Mouse (Mus musculus) myocyte (in vitro differentiated cells): ENCODE results near the gene Erg. TPM values are rescaled to one million over a fixed set of nuclear protein-coding genes. Genes with fewer than 3 reads are reported as not detected.
A peak's percentile ranks its signal among the peaks of the same experiment; 100 is the strongest.

Experiments
- H3K27me3 ChIP-seq: one replicate; pipeline ENCODE4 v1.6.1; 2011; ENCODE audit not compliant: control insufficient read depth, insufficient read depth, insufficient read length
- H3K36me3 ChIP-seq: one replicate; pipeline ENCODE4 v1.6.1; 2011; ENCODE audit not compliant: control insufficient read depth, insufficient read depth
- H3K4me2 ChIP-seq: one replicate; pipeline ENCODE4 v1.6.1; 2011; ENCODE audit warnings: low read depth, control low read depth
- H3K4me3 ChIP-seq: one replicate; pipeline ENCODE4 v1.5.1; 2011; ENCODE audit warnings: mild to moderate bottlenecking, control low read depth, moderate library complexity
- H3K79me2 ChIP-seq: one replicate; pipeline ENCODE4 v1.6.1; 2011; ENCODE audit not compliant: control insufficient read depth, insufficient read depth
- H3ac ChIP-seq: one replicate; pipeline ENCODE4 v1.6.1; 2011; ENCODE audit not compliant: control insufficient read depth, insufficient read length
- CEBPB ChIP-seq: IDR thresholded peaks from 2 replicates; pipeline ENCODE4 v1.6.1; 2011; ENCODE audit warnings: mild to moderate bottlenecking, moderate library complexity; ENCODE audit not compliant: poor library complexity, insufficient read depth, severe bottlenecking
- E2F4 ChIP-seq: IDR thresholded peaks from one replicate; pipeline ENCODE4 v1.6.1; 2011; ENCODE audit warnings: mild to moderate bottlenecking, control low read depth, moderate library complexity; ENCODE audit not compliant: insufficient read depth
- MAX ChIP-seq: IDR thresholded peaks from one replicate; pipeline ENCODE4 v1.6.1; 2011; ENCODE audit warnings: low read depth, mild to moderate bottlenecking, control low read depth
- MYOD1 ChIP-seq, 3 experiments: IDR thresholded peaks; one replicate each; pipeline ENCODE4 v1.6.1; 2011; ENCODE audit warnings: control low read depth in 2 of 3, low read depth in 2 of 3, mild to moderate bottlenecking in 2 of 3, moderate library complexity in 1 of 3; ENCODE audit not compliant: insufficient read length in 2 of 3, control insufficient read depth in 1 of 3
- MYOG ChIP-seq, 3 experiments: IDR thresholded peaks; one replicate each; pipeline ENCODE4 v1.6.1; 2011; ENCODE audit warnings: control low read depth in 2 of 3, low read depth in 2 of 3, mild to moderate bottlenecking in 2 of 3; ENCODE audit not compliant: insufficient read length in 2 of 3, control insufficient read depth in 1 of 3, insufficient read depth in 1 of 3
- POLR2A ChIP-seq: IDR thresholded peaks from one replicate; pipeline ENCODE4 v1.6.1; 2011; ENCODE audit warnings: low read depth, mild to moderate bottlenecking, control low read depth, moderate library complexity; ENCODE audit not compliant: insufficient read length
- POLR2AphosphoS2 ChIP-seq: IDR thresholded peaks from one replicate; pipeline ENCODE4 v1.6.1; 2011; ENCODE audit warnings: low read depth, control low read depth; ENCODE audit not compliant: insufficient read length
- REST ChIP-seq: IDR thresholded peaks from one replicate; pipeline ENCODE4 v1.6.1; 2011; ENCODE audit warnings: mild to moderate bottlenecking, control low read depth, moderate library complexity; ENCODE audit not compliant: insufficient read depth, insufficient read length
- SRF ChIP-seq: IDR thresholded peaks from one replicate; pipeline ENCODE4 v1.6.1; 2011; ENCODE audit warnings: low read depth; ENCODE audit not compliant: control insufficient read depth, insufficient read length
- TCF12 ChIP-seq: IDR thresholded peaks from one replicate; pipeline ENCODE4 v1.6.1; 2011; ENCODE audit warnings: mild to moderate bottlenecking, control low read depth; ENCODE audit not compliant: poor library complexity, insufficient read depth, severe bottlenecking
- TCF3 ChIP-seq: IDR thresholded peaks from one replicate; pipeline ENCODE4 v1.6.1; 2011; ENCODE audit warnings: low read depth, control low read depth; ENCODE audit not compliant: insufficient read length
- USF1 ChIP-seq: IDR thresholded peaks from one replicate; pipeline ENCODE4 v1.6.1; 2011; ENCODE audit warnings: low read depth, mild to moderate bottlenecking, control low read depth, moderate library complexity
- polyA plus RNA-seq: library from polyadenylated mRNA; unstranded; fragments of >200 nt; fragmentation: generic; extraction: Trizol; gene quantifications from one replicate; pipeline ENCODE4 v1.2.1, GENCODE M21; 2012; ENCODE audit warnings: missing spikeins

The Erg gene
- polyA plus RNA-seq, 1 experiment = 0.04 TPM

- H3K4me2 ChIP-seq = no peak overlapping the region
- TF ChIP-seq POLR2AphosphoS2 (no peak), TCF12 (no peak), SRF (no peak), TCF3 (no peak), MYOG (IDR thresholded peaks at IDR 0.05; ENCODE audit: control insufficient read depth in 1 of 3, insufficient read depth in 1 of 3, insufficient read length in 2 of 3, low read depth in 2 of 3) (no peak)
- no peaks in the 10 kb centered on the region for H3K79me2 ChIP-seq
- H3K36me3 ChIP-seq = no peaks in the 10 kb centered on the region
- H3K4me3 ChIP-seq = no peak overlapping the region
- peaks cover 28% of the 10 kb centered on the region for H3K27me3 ChIP-seq
- H3ac ChIP-seq = no peak overlapping the region
Observed at GRCm38 (mm10) chr16:95588849-95589248, 2.5 kb upstream of the Erg start.

DNA sequence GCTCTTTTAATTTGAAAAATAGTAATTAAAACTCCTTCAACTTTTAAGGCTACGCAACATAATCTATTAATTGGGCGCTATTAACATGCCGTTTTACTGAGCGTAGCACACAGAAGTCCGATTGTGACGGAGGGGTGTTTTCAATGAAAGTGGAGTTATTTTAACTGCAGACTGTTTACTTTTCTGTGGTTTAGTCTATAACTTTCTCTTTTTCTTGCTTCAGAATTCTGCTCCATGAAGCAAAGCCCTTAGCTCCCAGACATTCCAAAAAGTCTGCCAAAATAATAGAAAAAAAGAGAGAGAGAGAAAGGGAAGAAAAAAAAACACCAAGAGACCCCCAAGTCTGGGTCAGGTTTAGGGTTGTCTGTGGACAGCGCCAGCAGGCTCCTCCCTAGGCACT lies 333 bp upstream of the Erg start:
- Histone ChIP-seq H3K79me2 (no peaks in the 10 kb centered on the region), H3K36me3 (no peaks in the 10 kb centered on the region), H3ac (no peak overlapping the region), H3K27me3 (peaks cover 38% of the 10 kb centered on the region), H3K4me3 (no peak overlapping the region), H3K4me2 (no peak overlapping the region)
- TF ChIP-seq SRF = no peak
- TF ChIP-seq E2F4 = no peak
- TF ChIP-seq CEBPB = no peak
- no peak for TF ChIP-seq USF1
- no peak for TF ChIP-seq MAX
- TF ChIP-seq MYOG (IDR thresholded peaks at IDR 0.05; ENCODE audit: control insufficient read depth in 1 of 3, insufficient read depth in 1 of 3, insufficient read length in 2 of 3, low read depth in 2 of 3) = no peak
- TF ChIP-seq REST = no peak
- no peak for TF ChIP-seq POLR2A

- TF ChIP-seq MYOD1 (IDR thresholded peaks at IDR 0.05; ENCODE audit: control insufficient read depth in 1 of 3, insufficient read length in 2 of 3, low read depth in 2 of 3) = peak in 2 of 3 experiments; percentile 59 to 88
- no peak for TF ChIP-seq POLR2AphosphoS2
- peak in 1 of 3 experiments; percentile 36 for TF ChIP-seq MYOG (IDR thresholded peaks at IDR 0.05; ENCODE audit: control insufficient read depth in 1 of 3, insufficient read depth in 1 of 3, insufficient read length in 2 of 3, low read depth in 2 of 3)
- Histone ChIP-seq H3ac (no peak overlapping the region), H3K79me2 (no peaks in the 10 kb centered on the region), H3K4me3 (no peak overlapping the region), H3K36me3 (no peaks in the 10 kb centered on the region), H3K4me2 (peak overlapping the region; percentile 30), H3K27me3 (peaks cover 48% of the 10 kb centered on the region)
Observed at GRCm38 (mm10) chr16:95585541-95586310, 667 bp downstream of the Erg start.

DNA sequence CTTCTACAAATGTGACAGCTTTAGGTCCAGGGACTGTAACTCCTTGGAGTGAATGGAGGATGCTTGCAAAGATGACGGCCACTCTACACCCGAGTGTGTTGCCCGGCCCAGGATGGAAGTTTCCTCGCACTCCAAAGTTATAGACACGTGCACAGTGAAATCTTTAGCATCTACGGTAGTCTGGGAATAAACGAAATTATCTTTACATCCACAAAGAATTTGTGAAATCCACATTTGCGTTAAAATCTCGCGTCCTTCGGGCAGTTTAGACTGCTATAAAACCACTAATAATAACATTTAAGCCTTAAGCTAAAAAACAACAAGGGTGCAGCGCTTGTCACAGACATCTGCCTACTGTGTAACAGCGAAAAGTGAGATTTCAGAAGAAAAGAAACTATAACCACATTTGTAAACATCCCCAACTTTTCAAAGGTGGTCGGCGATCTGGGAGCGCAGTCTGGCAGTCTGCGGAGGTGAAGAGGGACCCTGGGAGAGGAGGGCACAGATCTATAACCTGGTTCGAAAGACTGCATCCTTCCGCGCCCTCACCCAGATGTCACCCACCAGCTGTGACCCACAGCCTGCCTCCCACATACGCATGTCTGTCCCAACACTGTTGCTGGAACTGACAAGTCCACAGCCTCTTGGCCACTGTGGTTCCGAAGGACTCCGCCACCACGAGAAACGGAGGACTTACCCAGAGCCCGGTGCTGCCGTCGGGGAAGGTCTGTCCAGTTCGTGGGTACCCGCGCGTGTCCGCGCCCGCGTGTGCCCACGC lies 1.5 kb downstream of the Erg start:
- no peaks in the 10 kb centered on the region for H3K79me2 ChIP-seq
- peak overlapping the region; percentile 30 for H3K4me2 ChIP-seq
- H3K27me3 ChIP-seq = peaks cover 50% of the 10 kb centered on the region
- H3ac ChIP-seq = no peak overlapping the region
- H3K4me3 ChIP-seq = no peak overlapping the region
- TF ChIP-seq MYOG (IDR thresholded peaks at IDR 0.05; ENCODE audit: control insufficient read depth in 1 of 3, insufficient read depth in 1 of 3, insufficient read length in 2 of 3, low read depth in 2 of 3) (no peak), POLR2AphosphoS2 (no peak), CEBPB (no peak), TCF3 (no peak)
- no peaks in the 10 kb centered on the region for H3K36me3 ChIP-seq

DNA sequence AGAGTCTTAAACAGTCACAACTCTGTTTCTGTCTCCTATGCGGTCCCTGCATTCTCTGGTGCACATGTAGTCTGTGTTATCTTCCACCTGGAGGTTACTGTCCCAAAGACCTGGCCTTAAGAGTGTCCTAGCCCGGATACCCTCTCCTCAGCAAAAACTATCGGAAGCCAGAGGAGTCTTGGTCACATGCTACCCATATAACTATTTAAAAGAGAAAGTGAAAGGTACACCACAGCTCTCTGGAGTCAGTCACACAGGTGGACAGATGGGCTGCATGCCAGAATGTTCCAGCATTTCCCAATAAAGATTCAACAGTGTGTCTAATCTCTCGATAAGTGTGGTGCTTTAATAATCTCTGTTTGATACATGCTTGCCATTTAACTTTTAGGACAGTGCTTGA lies 7.1 kb downstream of the Erg start:
- no peaks in the 10 kb centered on the region for H3K36me3 ChIP-seq
- peaks cover 24% of the 10 kb centered on the region for H3K27me3 ChIP-seq
- no peak overlapping the region for H3K4me2 ChIP-seq
- no peak overlapping the region for H3K4me3 ChIP-seq
- no peak overlapping the region for H3ac ChIP-seq
- TF ChIP-seq USF1 (no peak), MYOG (IDR thresholded peaks at IDR 0.05; ENCODE audit: control insufficient read depth in 1 of 3, insufficient read depth in 1 of 3, insufficient read length in 2 of 3, low read depth in 2 of 3) (no peak), POLR2AphosphoS2 (no peak), CEBPB (no peak), TCF12 (no peak), E2F4 (no peak), POLR2A (no peak), TCF3 (no peak), MYOD1 (IDR thresholded peaks at IDR 0.05; ENCODE audit: control insufficient read depth in 1 of 3, insufficient read length in 2 of 3, low read depth in 2 of 3) (no peak), REST (no peak), SRF (no peak), MAX (no peak)
- H3K79me2 ChIP-seq = no peaks in the 10 kb centered on the region
